In the genomic region with DNA sequence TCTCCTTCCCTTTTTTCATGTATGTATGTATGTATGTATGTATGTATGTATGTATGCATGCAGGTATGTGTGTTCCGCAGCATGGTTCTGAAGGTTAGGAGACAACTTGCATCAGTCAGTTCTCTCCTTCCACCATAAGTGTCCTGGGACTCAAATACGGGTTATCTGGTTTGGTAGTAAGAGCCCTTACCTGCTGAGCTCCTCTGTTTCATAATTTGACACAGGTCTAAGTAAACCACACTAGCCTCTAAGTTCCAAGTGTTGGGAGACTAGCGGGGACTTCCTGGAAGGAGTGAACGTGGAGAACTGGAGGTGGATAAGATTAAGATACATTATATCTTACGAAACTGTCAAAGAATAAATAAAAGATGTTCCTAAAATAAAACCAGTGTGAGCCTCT, we compare ENCODE assay signal across 8 mouse cellular contexts. TPM values are rescaled to one million over a fixed set of nuclear protein-coding genes. Genes with fewer than 3 reads are reported as not detected.
DNase-seq lines count a peak whose midpoint lies in the region; ATAC-seq and TF ChIP-seq lines count a peak whose summit lies in the region.

No protein-coding gene starts in this region.

- H3K27me3 ChIP-seq in cerebellum, adult 2 months (ENCODE audit: control insufficient read depth, insufficient read depth, low read length), result no peaks in the 10 kb centered on the region
- no peaks in the 10 kb centered on the region for H3K27me3 ChIP-seq in spleen, adult 2 months (ENCODE audit: control insufficient read depth, insufficient read depth, low read length)
- no peaks in the 10 kb centered on the region for H3K27me3 ChIP-seq in liver, embryonic 13.5 days

- no peak for TF ChIP-seq CTCF in cerebellum, adult 2 months (IDR thresholded peaks at IDR 0.05; ENCODE audit: borderline replicate concordance, insufficient read depth, low read depth, low read length)
- TF ChIP-seq CTCF in spleen, adult 2 months (IDR thresholded peaks at IDR 0.05; ENCODE audit: extremely low read depth, insufficient read depth, insufficient read length, insufficient replicate concordance), result no peak

- WGBS in cerebellum, adult 2 months, result 34% methylated on average over 5 of the region's 5 CpGs
- WGBS in spleen, adult 2 months, result 51% methylated on average over 5 of the region's 5 CpGs
- WGBS in liver, embryonic 13.5 days (ENCODE audit: insufficient replicate concordance), result 34% methylated on average over 5 of the region's 5 CpGs

- peak overlapping the region; percentile 92 for H3K4me3 ChIP-seq in cerebellum, adult 2 months (replicated peaks; ENCODE audit: insufficient read depth, low read depth, low read length)
- H3K4me3 ChIP-seq in spleen, adult 2 months (ENCODE audit: extremely low read depth, insufficient read depth, insufficient read length), result peak overlapping the region; percentile 65; the same call in 1 of the 2 replicates
- peak overlapping the region; percentile 85 for H3K4me3 ChIP-seq in liver, embryonic 13.5 days (replicated peaks)

- H3K9ac ChIP-seq in liver, embryonic 13.5 days, result peak overlapping the region; percentile 38

- no peak overlapping the region for H3K27ac ChIP-seq in cerebellum, adult 2 months (ENCODE audit: insufficient read depth, low read length)
- H3K27ac ChIP-seq in spleen, adult 2 months (ENCODE audit: insufficient read depth, low read length), result no peak overlapping the region
- no peak overlapping the region for H3K27ac ChIP-seq in liver, embryonic 13.5 days

- TF ChIP-seq POLR2A in cerebellum, adult 2 months (IDR thresholded peaks at IDR 0.05; ENCODE audit: borderline replicate concordance, insufficient read depth, low read length), result no peak
- TF ChIP-seq POLR2A in spleen, adult 2 months (IDR thresholded peaks at IDR 0.05; ENCODE audit: low read depth, low read length), result no peak

- H3K4me1 ChIP-seq in cerebellum, adult 2 months (ENCODE audit: control insufficient read depth, insufficient read depth, low read length), result peaks cover 4% of the 10 kb centered on the region; the same call in 1 of the 2 replicates
- peaks cover 6% of the 10 kb centered on the region for H3K4me1 ChIP-seq in spleen, adult 2 months (ENCODE audit: control insufficient read depth, insufficient read depth, insufficient read length)
- peaks cover 25% of the 10 kb centered on the region for H3K4me1 ChIP-seq in liver, embryonic 13.5 days (replicated peaks)

- no peaks in the 10 kb centered on the region for H3K9me3 ChIP-seq in liver, embryonic 13.5 days (replicated peaks)

- H3K36me3 ChIP-seq in spleen, adult 2 months (ENCODE audit: control insufficient read depth, insufficient read depth, low read length), result no peaks in the 10 kb centered on the region
- H3K36me3 ChIP-seq in liver, embryonic 13.5 days, result no peaks in the 10 kb centered on the region

- ATAC-seq in liver, embryonic 13.5 days (ENCODE audit: low read depth), result 0 out of 2 replicates have a peak, but pooled peaks have one; percentile 0
- ATAC-seq in granulocyte monocyte progenitor cell, adult 5-6 weeks (replicated peaks; ENCODE audit: poor library complexity, severe bottlenecking), result no peak

- peak overlapping the region; percentile 85 for H3K4me2 ChIP-seq in liver, embryonic 13.5 days

- no peak for DNase-seq in cerebellum, adult 2 months
- no peak for DNase-seq in cerebellum, adult 11-12 months
- no peak for DNase-seq in spleen, adult 2 months (ENCODE audit: low read depth in 1 of 2, low spot score in 2 of 2)
- DNase-seq in spleen, adult 12 weeks (ENCODE audit: low spot score), result no peak
- no peak for DNase-seq in liver, embryonic 13.5 days
- DNase-seq in testis, postnatal 10 days (ENCODE audit: low spot score), result no peak
- DNase-seq in adrenal gland, adult 18-20 months (ENCODE audit: low spot score in 2 of 2), result no peak

RNA-seq across cellular contexts. Expression of a gene that starts 0.5 kb away (rescaled TPM):
- 166 and 174 TPM in 2 replicates for polyA plus RNA-seq in cerebellum, adult 2 months (2012; rRNA removed)
- 21.9 and 24.3 TPM in 2 replicates for polyA plus RNA-seq in spleen, adult 2 months (2012; rRNA removed)
- 36.3 and 39.0 TPM in 2 replicates for polyA plus RNA-seq in liver, embryonic 13.5 days (2015; fragmentation: Nextera tagmentation; extraction: Ambion mirVana)
- 52.2 and 95.7 TPM in 2 replicates for total RNA-seq in granulocyte monocyte progenitor cell, adult 5-6 weeks (2014; fragmentation: Nextera tagmentation)
- total RNA-seq in granulocyte monocyte progenitor cell, adult 5-6 weeks (2017), result 59.9 and 65.7 TPM in 2 replicates
- 10 to 100 TPM; 59.2 to 67.9 TPM for total RNA-seq in adrenal gland, adult 18-20 months (2021)
